Mouse (Mus musculus): ENCODE measurements around the gene Pnma5.

- TF ChIP-seq CTCF (IDR thresholded peaks at IDR 0.05; ENCODE audit: low read depth, low read length) (no peak), EP300 (IDR thresholded peaks at IDR 0.05; ENCODE audit: insufficient read depth, low read depth, low read length) (no peak)
Measured at GRCm38 (mm10) chrX:73061528-73061927, 24.6 kb upstream of the Pnma5 start.
